Mouse (Mus musculus) lung, postnatal 0 days (tissue): Measurements from ENCODE around the gene Slc35e4.

Experiments
- CTCF ChIP-seq: IDR thresholded peaks from 2 replicates; pipeline ENCODE4 v1.5.1; 2016; ENCODE audit warnings: antibody characterized with exemption, mild to moderate bottlenecking
- EP300 ChIP-seq: IDR thresholded peaks from 2 replicates; pipeline ENCODE4 v1.6.1; 2016; ENCODE audit warnings: antibody characterized with exemption, mild to moderate bottlenecking, control low read depth

DNA sequence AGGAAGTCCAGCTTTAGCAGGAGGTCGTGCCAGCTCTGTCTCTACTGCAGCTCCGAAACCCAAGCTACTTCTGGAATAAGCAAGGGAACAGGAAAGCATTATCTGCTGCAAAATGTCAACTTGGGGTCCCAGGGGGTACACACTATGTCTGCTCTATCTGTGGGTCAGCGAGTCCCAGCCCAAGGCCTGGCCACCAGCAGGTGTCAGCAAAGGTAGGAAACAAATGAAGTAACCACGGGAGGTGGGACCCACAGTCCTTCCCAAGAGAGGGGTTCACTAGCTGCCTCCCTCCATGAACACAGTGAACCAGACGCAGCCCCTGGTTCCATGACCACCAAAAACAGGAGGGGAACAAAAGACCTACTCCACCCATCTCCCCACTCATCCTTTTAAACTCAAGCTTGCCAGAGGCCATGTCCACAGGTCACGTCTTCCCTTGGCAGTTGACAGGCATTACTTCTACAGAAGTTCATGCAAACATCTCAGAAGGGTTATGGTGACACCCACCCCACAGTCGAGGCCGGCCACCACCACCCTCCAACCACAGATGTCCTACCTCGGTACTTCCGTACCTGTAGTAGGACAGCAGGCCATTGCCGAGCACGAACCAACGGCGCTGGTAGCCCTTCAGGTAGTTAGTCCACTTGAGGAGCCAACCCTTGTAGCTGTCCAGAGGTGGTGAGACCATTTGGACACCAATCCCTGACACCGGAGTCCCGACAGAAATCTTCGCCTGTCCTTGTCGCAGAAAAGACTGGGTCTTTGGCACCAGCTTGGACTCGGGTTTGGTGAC lies 51.6 kb downstream of the Slc35e4 start:
- TF ChIP-seq CTCF (peak; percentile 20; the same call in 1 of the 2 replicates), EP300 (no peak)
